Mouse (Mus musculus) heart, postnatal 10 days (tissue): ENCODE data around the gene Atp5g1. TPM values are rescaled to one million over a fixed set of nuclear protein-coding genes. Genes with fewer than 3 reads are reported as not detected.

Experiments
- DNase-seq, 2 experiments: peaks; one replicate each; pipeline ENCODE4 v3.0.0; 2021
- intact Hi-C: fragments of 180-260 bp; cut with DNase I; formaldehyde crosslinking; loops from one replicate; pipeline ENCODE4 v1.15.1; 2025
- total RNA-seq, 2 experiments: library from RNA; stranded (reverse); gene quantifications; 2 replicates each; pipeline ENCODE4 v1.2.3; 2021

Gene Atp5g1
- total RNA-seq, 2 experiments from 2014 or later, result 2,962 to 2,967 TPM

DNA sequence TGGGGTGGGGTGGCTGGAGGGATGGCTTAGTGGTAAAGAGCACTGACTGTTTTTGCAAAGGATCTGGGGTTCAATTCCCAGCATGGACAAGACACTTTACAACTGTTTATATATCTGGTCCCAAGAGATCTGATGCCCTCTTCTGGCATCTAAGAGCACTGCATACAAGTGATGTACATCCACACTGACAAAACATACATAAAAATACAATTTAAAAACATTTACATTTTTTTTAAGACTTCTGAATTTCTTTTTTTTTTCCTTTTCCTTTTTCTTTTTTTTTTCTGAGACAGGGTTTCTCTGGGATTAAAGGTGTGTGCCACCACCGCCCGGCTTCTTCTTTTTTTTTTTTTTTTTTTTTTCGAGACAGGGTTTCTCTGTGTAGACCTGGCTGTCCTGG is 42.2 kb downstream of the Atp5g1 start:
- intact Hi-C loops, result no loop called here

DNA sequence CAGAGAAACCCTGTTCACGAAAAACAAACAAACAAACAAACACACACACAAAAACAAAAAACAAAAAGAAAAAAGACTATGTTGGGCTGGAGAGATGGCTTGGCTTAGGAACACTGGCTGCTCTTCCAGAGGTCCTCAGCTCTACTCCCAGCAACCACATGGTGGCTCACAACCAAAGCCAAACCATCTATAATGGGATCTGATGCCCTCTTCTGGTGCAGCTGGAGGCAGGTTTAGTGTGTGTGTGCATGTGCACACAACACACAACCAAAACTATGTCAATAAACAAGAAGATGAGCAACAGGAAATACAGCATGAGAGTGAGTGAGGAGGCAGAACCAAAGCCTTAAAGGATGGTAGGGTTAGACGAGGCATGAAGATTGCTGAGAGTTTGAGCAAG is 43.8 kb downstream of the Atp5g1 start:
- intact Hi-C loops, result no loop called here
- DNase-seq, result no peak

More for the DNA sequence above, 42.2 kb downstream of the Atp5g1 start:
- DNase-seq, result no peak

DNA sequence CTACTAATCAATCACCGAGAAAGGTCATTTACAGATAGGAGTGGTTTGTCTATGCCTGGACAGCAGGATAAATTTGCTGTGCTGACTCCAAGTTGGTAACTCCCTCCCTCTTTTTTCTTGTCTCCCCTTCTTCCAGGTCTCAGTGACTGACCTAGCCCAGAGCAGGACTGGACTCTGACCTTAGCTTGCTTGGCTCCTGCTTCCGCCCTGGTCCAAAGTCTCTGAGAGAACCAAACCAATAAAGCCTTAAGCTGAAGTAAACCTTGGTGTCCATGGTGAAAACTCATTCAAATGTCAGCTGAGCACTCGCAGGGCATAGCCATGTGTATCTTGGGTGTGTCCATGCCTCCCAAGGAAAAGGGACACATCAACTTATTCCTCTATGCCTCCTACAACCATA is 44.9 kb downstream of the Atp5g1 start:
- intact Hi-C loops, result no loop called here
- no peak for DNase-seq

DNA sequence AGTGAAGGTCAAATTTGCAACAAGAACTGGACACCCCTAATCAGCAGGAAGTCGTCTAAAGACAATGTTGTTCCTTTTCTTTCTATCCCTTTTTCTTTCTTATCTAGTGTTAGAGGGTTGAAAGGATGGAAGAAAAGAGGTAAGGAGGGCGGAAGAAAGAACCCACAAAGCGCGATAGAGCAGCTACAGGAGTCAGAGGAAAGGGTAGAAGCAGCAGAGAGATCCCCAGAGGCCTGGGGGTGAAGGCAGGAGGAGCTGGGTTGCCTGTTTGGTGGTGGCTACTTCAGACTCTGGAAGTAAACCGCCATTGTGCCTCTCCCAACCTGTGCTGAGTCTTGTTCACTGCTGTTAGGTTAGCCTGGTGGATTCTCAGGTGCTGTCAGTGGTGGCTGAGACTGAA is 47.3 kb downstream of the Atp5g1 start:
- DNase-seq, result no peak

DNA sequence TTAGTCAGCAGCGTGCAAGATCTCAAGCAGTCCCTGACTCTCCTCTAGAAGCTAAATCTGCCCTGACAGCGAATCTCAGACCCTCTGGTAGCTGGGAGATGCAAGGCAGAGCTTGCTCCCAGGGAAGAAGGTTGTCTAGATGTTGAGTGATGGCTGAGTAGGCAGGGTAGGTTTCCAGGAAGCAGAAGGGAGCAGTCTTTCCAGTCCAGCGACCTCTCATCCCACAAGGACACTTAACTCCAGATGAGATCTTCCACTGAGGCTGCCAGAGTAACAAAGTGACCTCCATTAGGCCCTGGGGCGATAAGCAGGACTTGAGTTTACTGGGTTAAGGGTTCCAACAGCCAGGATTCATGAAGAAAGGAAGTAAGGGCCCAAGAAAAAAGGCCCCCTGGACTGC is 54.8 kb downstream of the Atp5g1 start:
- no peak for DNase-seq
- intact Hi-C loops, result no loop called here

More for the DNA sequence above, 47.3 kb downstream of the Atp5g1 start:
- intact Hi-C loops, result no loop called here

Other genes starting within 250 kb of the Atp5g1 start
- 10 to 100 TPM; 24.7 to 26.0 TPM for gene Gngt2, start 238.5 kb downstream of the Atp5g1 start, total RNA-seq
- gene Abi3, start 233.2 kb downstream of the Atp5g1 start, total RNA-seq, result 10 to 100 TPM; 16.2 to 21.1 TPM
- gene B4galnt2, start 160.8 kb downstream of the Atp5g1 start, total RNA-seq, result not detected
- gene Igf2bp1, start 69.7 kb downstream of the Atp5g1 start, total RNA-seq, result under 1 TPM; 0.45 to 0.72 TPM
- gene Gip, start 51.1 kb downstream of the Atp5g1 start, total RNA-seq, result not detected
- gene Snf8, start 40.8 kb downstream of the Atp5g1 start, total RNA-seq, result 10 to 100 TPM; 54.3 to 56.9 TPM
- gene Ube2z, start 10.3 kb downstream of the Atp5g1 start, total RNA-seq, result 10 to 100 TPM; 41.6 to 46.4 TPM
- not detected for gene Calcoco2, start 36.3 kb upstream of the Atp5g1 start, total RNA-seq
- gene Ttll6, start 58.1 kb upstream of the Atp5g1 start, total RNA-seq, result not detected
- not detected for gene Hoxb13, start 118.6 kb upstream of the Atp5g1 start, total RNA-seq
- not detected for gene Hoxb9, start 195.8 kb upstream of the Atp5g1 start, total RNA-seq
- gene Hoxb8, start 206.2 kb upstream of the Atp5g1 start, total RNA-seq, result not detected
- gene Hoxb7, start 211.0 kb upstream of the Atp5g1 start, total RNA-seq, result not detected
- gene Hoxb6, start 216.8 kb upstream of the Atp5g1 start, total RNA-seq, result not detected
- under 1 TPM; 0.45 to 0.62 TPM for gene Hoxb5, start 227.7 kb upstream of the Atp5g1 start, total RNA-seq
- 1 to 10 TPM; 1.1 TPM for gene Hoxb4, start 242.6 kb upstream of the Atp5g1 start, total RNA-seq
- 1 to 10 TPM; 1.1 TPM for gene Hoxb3, start 247.7 kb upstream of the Atp5g1 start, total RNA-seq